Comparison of ENCODE assay signal across 9 mouse cellular contexts in genomic region chr13:23491990-23492389, GRCm38 (mm10). TPM values are rescaled to one million over a fixed set of nuclear protein-coding genes. Genes with fewer than 3 reads are reported as not detected.
A peak's percentile ranks its signal among the peaks of the same experiment; 100 is the strongest.
DNase-seq lines count a peak whose midpoint lies in the region; ATAC-seq lines count a peak whose summit lies in the region.
"Had no signal": no experiment of that assay in that cellular context is flagged by ENCODE, and none has a peak within 500 bp of the region (broad histone marks: within the 10 kb centered on the region; RNA-seq: fewer than 3 reads in every experiment).

No protein-coding gene starts in this region.

- intact Hi-C loops in heart, postnatal 10 days (cut with DNase I): no loop called here

- H3K27ac ChIP-seq in heart, embryonic 13.5 days (replicated peaks): no peak overlapping the region
- H3K27ac ChIP-seq in hindbrain, embryonic 15.5 days (replicated peaks): no peak overlapping the region
- H3K27ac ChIP-seq in midbrain, embryonic 12.5 days (replicated peaks): no peak overlapping the region

- H3K9me3 ChIP-seq in heart, embryonic 13.5 days: no peaks in the 10 kb centered on the region
- H3K9me3 ChIP-seq in hindbrain, embryonic 15.5 days: no peaks in the 10 kb centered on the region
- H3K9me3 ChIP-seq in midbrain, embryonic 12.5 days: no peaks in the 10 kb centered on the region

- peaks cover 37% of the 10 kb centered on the region for H3K4me1 ChIP-seq in heart, embryonic 13.5 days
- peaks cover 7% of the 10 kb centered on the region for H3K4me1 ChIP-seq in hindbrain, embryonic 15.5 days (replicated peaks)
- peaks cover 20% of the 10 kb centered on the region for H3K4me1 ChIP-seq in midbrain, embryonic 12.5 days

- peak overlapping the region; percentile 67 for H3K4me2 ChIP-seq in heart, embryonic 13.5 days
- peak overlapping the region; percentile 48 for H3K4me2 ChIP-seq in hindbrain, embryonic 15.5 days
- peak overlapping the region; percentile 48 for H3K4me2 ChIP-seq in midbrain, embryonic 12.5 days (replicated peaks)

- no peaks in the 10 kb centered on the region for H3K36me3 ChIP-seq in heart, embryonic 13.5 days
- no peaks in the 10 kb centered on the region for H3K36me3 ChIP-seq in hindbrain, embryonic 15.5 days
- no peaks in the 10 kb centered on the region for H3K36me3 ChIP-seq in midbrain, embryonic 12.5 days

- WGBS in heart, embryonic 13.5 days: 6% methylated on average over 14 of the region's 14 CpGs
- 4% methylated on average over 14 of the region's 14 CpGs for WGBS in hindbrain, embryonic 15.5 days
- WGBS in midbrain, embryonic 12.5 days: 2% methylated on average over 14 of the region's 14 CpGs

- no peak for DNase-seq in heart, postnatal 10 days
- DNase-seq in c-Kit-positive CD71-positive TER-119-positive erythroid progenitor cells, embryonic 14.5 days (ENCODE audit: low spot score): peak; percentile 32
- no peak for DNase-seq in retina, embryonic 14.5 days (ENCODE audit: low spot score)
- DNase-seq in thymus, postnatal 36 days: no peak
- no peak for DNase-seq in left cerebral cortex, adult 11 months (ENCODE audit: low spot score)
- DNase-seq: heart, adult 11 months had no signal

- H3K9ac ChIP-seq in heart, embryonic 13.5 days: peak overlapping the region; percentile 69
- no peak overlapping the region for H3K9ac ChIP-seq in hindbrain, embryonic 15.5 days
- no peak overlapping the region for H3K9ac ChIP-seq in midbrain, embryonic 12.5 days (replicated peaks)

- peak overlapping the region; percentile 52 for H3K4me3 ChIP-seq in heart, embryonic 13.5 days
- H3K4me3 ChIP-seq in hindbrain, embryonic 15.5 days: peak overlapping the region; percentile 21
- peak overlapping the region; percentile 22 for H3K4me3 ChIP-seq in midbrain, embryonic 12.5 days

- H3K27me3 ChIP-seq in heart, embryonic 13.5 days (replicated peaks): peaks cover 8% of the 10 kb centered on the region; the same call in 1 of the 2 replicates
- H3K27me3 ChIP-seq in hindbrain, embryonic 15.5 days: peaks cover 2% of the 10 kb centered on the region; the same call in 1 of the 2 replicates
- H3K27me3 ChIP-seq in midbrain, embryonic 12.5 days: peaks cover 15% of the 10 kb centered on the region

- ATAC-seq in heart, embryonic 13.5 days (ENCODE audit: extremely low read depth, insufficient number of reproducible peaks, low FRiP score, low TSS enrichment): no peak
- no peak for ATAC-seq in hindbrain, embryonic 15.5 days (ENCODE audit: low FRiP score, low read depth)
- ATAC-seq in midbrain, embryonic 12.5 days (ENCODE audit: low FRiP score, low read depth): peak; percentile 60; the same call in 1 of the 2 replicates

RNA-seq across cellular contexts. Expression of gene Btn2a2, which starts 3.3 kb away (rescaled TPM):
- polyA plus RNA-seq in heart, embryonic 13.5 days (2015; fragmentation: Nextera tagmentation; extraction: Ambion mirVana): 0.45 and 0.82 TPM in 2 replicates
- not detected for total RNA-seq in heart, postnatal 10 days (2021)
- 0.06 and 0.08 TPM in 2 replicates for polyA plus RNA-seq in hindbrain, embryonic 15.5 days (2015; fragmentation: Nextera tagmentation; extraction: Ambion mirVana)
- 0.10 and 0.17 TPM in 2 replicates for polyA plus RNA-seq in midbrain, embryonic 12.5 days (2016; fragmentation: Nextera tagmentation; extraction: Ambion mirVana)

RNA-seq across cellular contexts. Expression of gene Btn1a1, which starts 26.3 kb away (rescaled TPM):
- 1.1 and 2.2 TPM in 2 replicates for polyA plus RNA-seq in heart, embryonic 13.5 days (2015; fragmentation: Nextera tagmentation; extraction: Ambion mirVana)
- total RNA-seq in heart, postnatal 10 days (2021): not detected
- polyA plus RNA-seq in hindbrain, embryonic 15.5 days (2015; fragmentation: Nextera tagmentation; extraction: Ambion mirVana): 0.17 TPM in 1 of 2 replicates, not detected in the other
- polyA plus RNA-seq in midbrain, embryonic 12.5 days (2016; fragmentation: Nextera tagmentation; extraction: Ambion mirVana): not detected in 2 replicates

RNA-seq across cellular contexts. Expression of gene Hist1h4h, which starts 38.9 kb away (rescaled TPM):
- 6.3 and 7.2 TPM in 2 replicates for polyA plus RNA-seq in heart, embryonic 13.5 days (2015; fragmentation: Nextera tagmentation; extraction: Ambion mirVana)
- total RNA-seq in heart, postnatal 10 days (2021): 100 to 1,000 TPM; 743 to 812 TPM
- polyA plus RNA-seq in hindbrain, embryonic 15.5 days (2015; fragmentation: Nextera tagmentation; extraction: Ambion mirVana): 1.7 and 2.7 TPM in 2 replicates
- polyA plus RNA-seq in midbrain, embryonic 12.5 days (2016; fragmentation: Nextera tagmentation; extraction: Ambion mirVana): 4.2 and 4.4 TPM in 2 replicates

RNA-seq across cellular contexts. Expression of gene Hist1h2af, which starts 41.7 kb away (rescaled TPM):
- 2.0 and 3.0 TPM in 2 replicates for polyA plus RNA-seq in heart, embryonic 13.5 days (2015; fragmentation: Nextera tagmentation; extraction: Ambion mirVana)
- total RNA-seq in heart, postnatal 10 days (2021): 100 to 1,000 TPM; 171 to 245 TPM
- polyA plus RNA-seq in hindbrain, embryonic 15.5 days (2015; fragmentation: Nextera tagmentation; extraction: Ambion mirVana): 0.82 and 2.1 TPM in 2 replicates
- 7.9 and 8.4 TPM in 2 replicates for polyA plus RNA-seq in midbrain, embryonic 12.5 days (2016; fragmentation: Nextera tagmentation; extraction: Ambion mirVana)

RNA-seq across cellular contexts. Expression of gene Hist1h3g, which starts 43.2 kb away (rescaled TPM):
- 4.1 and 5.5 TPM in 2 replicates for polyA plus RNA-seq in heart, embryonic 13.5 days (2015; fragmentation: Nextera tagmentation; extraction: Ambion mirVana)
- total RNA-seq in heart, postnatal 10 days (2021): 10 to 100 TPM; 45.9 to 66.2 TPM
- polyA plus RNA-seq in hindbrain, embryonic 15.5 days (2015; fragmentation: Nextera tagmentation; extraction: Ambion mirVana): 0.85 and 1.2 TPM in 2 replicates
- polyA plus RNA-seq in midbrain, embryonic 12.5 days (2016; fragmentation: Nextera tagmentation; extraction: Ambion mirVana): 4.8 and 6.9 TPM in 2 replicates
